Mouse (Mus musculus) erythroblast, embryonic 14.5 days (primary cell): ENCODE measurements around the gene Sesn2. TPM values are rescaled to one million over a fixed set of nuclear protein-coding genes. Genes with fewer than 3 reads are reported as not detected.
"Not testable (repeated sequence)": the region's sequence is repeated elsewhere in the genome, so short reads cannot be mapped to it uniquely, and the experiment has no call there.

ENCODE experiments used
- H3K27me3 ChIP-seq: 2 replicates; pipeline ENCODE4 v1.6.1; 2012; ENCODE audit warnings: inconsistent platforms; ENCODE audit not compliant: control insufficient read depth
- H3K36me3 ChIP-seq: 2 replicates; pipeline ENCODE4 v1.6.1; 2012; ENCODE audit warnings: mild to moderate bottlenecking, inconsistent platforms; ENCODE audit not compliant: control insufficient read depth
- H3K4me1 ChIP-seq: 2 replicates; pipeline ENCODE4 v1.6.1; 2012; ENCODE audit warnings: inconsistent platforms; ENCODE audit not compliant: control insufficient read depth
- H3K4me3 ChIP-seq: replicated peaks from 2 replicates; pipeline ENCODE3; 2012; ENCODE audit warnings: moderate library complexity, mild to moderate bottlenecking, inconsistent platforms
- H3K9me3 ChIP-seq: 2 replicates; pipeline ENCODE4 v1.6.1; 2012; ENCODE audit warnings: low read length, inconsistent platforms, mixed read lengths; ENCODE audit not compliant: control insufficient read depth
- GATA1 ChIP-seq: IDR thresholded peaks from 2 replicates; pipeline ENCODE4 v1.6.1; 2012; ENCODE audit warnings: low read length, inconsistent platforms, mixed read lengths
- TAL1 ChIP-seq: IDR thresholded peaks from 3 replicates; pipeline ENCODE4 v1.6.1; 2012; ENCODE audit warnings: low read length, inconsistent platforms, mixed read lengths
- polyA plus RNA-seq: library from polyadenylated mRNA; stranded (reverse); fragments of >175 nt; gene quantifications from 2 replicates; pipeline ENCODE4 v1.2.3, GENCODE M21; 2012

The Sesn2 gene
- polyA plus RNA-seq, 1 experiment, result 1.5 TPM

GRCm38 (mm10) chr4:132490273-132491010 lies 19.9 kb downstream of the Sesn2 start:
- TF ChIP-seq TAL1 (no peak), GATA1 (no peak)
- no peak overlapping the region for H3K4me3 ChIP-seq
- no peaks in the 10 kb centered on the region for H3K27me3 ChIP-seq
- H3K9me3 ChIP-seq, result no peaks in the 10 kb centered on the region
- no peaks in the 10 kb centered on the region for H3K4me1 ChIP-seq
- peaks cover 40% of the 10 kb centered on the region for H3K36me3 ChIP-seq

GRCm38 (mm10) chr4:132488976-132489375 lies 21.3 kb downstream of the Sesn2 start:
- no peak overlapping the region for H3K4me3 ChIP-seq
- no peaks in the 10 kb centered on the region for H3K4me1 ChIP-seq
- H3K36me3 ChIP-seq, result peaks cover 26% of the 10 kb centered on the region
- H3K9me3 ChIP-seq, result no peaks in the 10 kb centered on the region
- H3K27me3 ChIP-seq, result no peaks in the 10 kb centered on the region
- TF ChIP-seq TAL1 (no peak), GATA1 (no peak)

- H3K9me3 ChIP-seq, result no peaks in the 10 kb centered on the region
- H3K4me3 ChIP-seq, result no peak overlapping the region
- H3K36me3 ChIP-seq, result peaks cover 21% of the 10 kb centered on the region
- no peaks in the 10 kb centered on the region for H3K27me3 ChIP-seq
- TF ChIP-seq GATA1 (no peak), TAL1 (no peak)
- H3K4me1 ChIP-seq, result no peaks in the 10 kb centered on the region
Observed at GRCm38 (mm10) chr4:132488521-132488920, 21.8 kb downstream of the Sesn2 start.

- H3K4me3 ChIP-seq, result no peak overlapping the region
- H3K9me3 ChIP-seq, result no peaks in the 10 kb centered on the region
- H3K4me1 ChIP-seq, result peaks cover 8% of the 10 kb centered on the region
- H3K27me3 ChIP-seq, result no peaks in the 10 kb centered on the region
- H3K36me3 ChIP-seq, result no peaks in the 10 kb centered on the region
- TF ChIP-seq TAL1 (no peak), GATA1 (no peak)
Observed at GRCm38 (mm10) chr4:132484820-132485219, 25.5 kb downstream of the Sesn2 start.

- Histone ChIP-seq H3K27me3 (no peaks in the 10 kb centered on the region), H3K9me3 (no peaks in the 10 kb centered on the region)
- TF ChIP-seq TAL1, result no peak
- TF ChIP-seq GATA1, result no peak
Observed at GRCm38 (mm10) chr4:132484231-132484630, 26.1 kb downstream of the Sesn2 start.

GRCm38 (mm10) chr4:132482956-132483608 lies 27.2 kb downstream of the Sesn2 start:
- Histone ChIP-seq H3K4me3 (no peak overlapping the region), H3K4me1 (peaks cover 8% of the 10 kb centered on the region), H3K36me3 (no peaks in the 10 kb centered on the region), H3K27me3 (no peaks in the 10 kb centered on the region), H3K9me3 (no peaks in the 10 kb centered on the region)
- TF ChIP-seq TAL1, result no peak
- TF ChIP-seq GATA1, result no peak

More at GRCm38 (mm10) chr4:132484231-132484630, 26.1 kb downstream of the Sesn2 start:
- no peaks in the 10 kb centered on the region for H3K36me3 ChIP-seq
- H3K4me3 ChIP-seq, result no peak overlapping the region
- H3K4me1 ChIP-seq, result peaks cover 8% of the 10 kb centered on the region

- H3K4me1 ChIP-seq, H3K9me3 ChIP-seq, H3K4me3 ChIP-seq, H3K27me3 ChIP-seq, H3K36me3 ChIP-seq: not testable (repeated sequence)
Observed at GRCm38 (mm10) chr4:132482104-132482503, 28.2 kb downstream of the Sesn2 start.

GRCm38 (mm10) chr4:132477833-132478232 lies 32.5 kb downstream of the Sesn2 start:
- Histone ChIP-seq H3K4me1 (peaks cover 15% of the 10 kb centered on the region), H3K4me3 (no peak overlapping the region), H3K9me3 (no peaks in the 10 kb centered on the region), H3K27me3 (no peaks in the 10 kb centered on the region), H3K36me3 (no peaks in the 10 kb centered on the region)
- TF ChIP-seq TAL1 (no peak), GATA1 (no peak)

GRCm38 (mm10) chr4:132475895-132476878 lies 34.1 kb downstream of the Sesn2 start:
- no peaks in the 10 kb centered on the region for H3K36me3 ChIP-seq
- H3K27me3 ChIP-seq, result no peaks in the 10 kb centered on the region
- TF ChIP-seq GATA1, result no peak
- TF ChIP-seq TAL1, result no peak
- no peaks in the 10 kb centered on the region for H3K9me3 ChIP-seq
- peaks cover 14% of the 10 kb centered on the region for H3K4me1 ChIP-seq
- no peak overlapping the region for H3K4me3 ChIP-seq
